ENCODE assay signal across 8 mouse cellular contexts in genomic region chr5:64505227-64505834, GRCm38 (mm10).
DNase-seq lines count a peak whose midpoint lies in the region; ATAC-seq lines count a peak whose summit lies in the region.

No protein-coding gene starts in this region.

- no peak for DNase-seq in frontal cortex, postnatal 36 days (ENCODE audit: low spot score in 2 of 2)
- peak; percentile 36 to 37 for DNase-seq in gastrocnemius, adult 8-10 months (ENCODE audit: low spot score in 2 of 2)
- DNase-seq in induced T-regulatory cell, adult 2 months (ENCODE audit: low read depth): peak; percentile 85
- DNase-seq in neural tube, embryonic 10.5 days (ENCODE audit: extremely low spot score, low spot score): peak; percentile 72
- DNase-seq in thymus, postnatal 14 days: peak; percentile 87

- H3K4me2 ChIP-seq in liver, embryonic 15.5 days: peak overlapping the region; percentile 83

- ATAC-seq in frontal cortex, adult (ENCODE audit: low TSS enrichment): peak; percentile 27
- ATAC-seq in liver, embryonic 15.5 days (ENCODE audit: insufficient read depth): peak; percentile 93

- H3K36me3 ChIP-seq in liver, embryonic 15.5 days (replicated peaks): no peaks in the 10 kb centered on the region

- 0% methylated on average over 17 of the region's 17 CpGs for WGBS in liver, embryonic 15.5 days (ENCODE audit: insufficient replicate concordance)

- H3K27ac ChIP-seq in brown adipose tissue, adult 24 weeks (replicated peaks; ENCODE audit: low read depth, low read length): peak overlapping the region; percentile 86
- peak overlapping the region; percentile 94 for H3K27ac ChIP-seq in liver, embryonic 15.5 days (replicated peaks)

- peak overlapping the region; percentile 54 for H3K4me3 ChIP-seq in brown adipose tissue, adult 24 weeks (ENCODE audit: insufficient read depth, low read depth, low read length)
- peak overlapping the region; percentile 59 for H3K4me3 ChIP-seq in liver, embryonic 15.5 days (replicated peaks)

- H3K9ac ChIP-seq in liver, embryonic 15.5 days: peak overlapping the region; percentile 59

- H3K27me3 ChIP-seq in liver, embryonic 15.5 days: no peaks in the 10 kb centered on the region

- H3K9me3 ChIP-seq in liver, embryonic 15.5 days (replicated peaks): no peaks in the 10 kb centered on the region

- H3K4me1 ChIP-seq in brown adipose tissue, adult 24 weeks (ENCODE audit: control insufficient read depth, insufficient read depth, insufficient read length, low read length): peaks cover 5% of the 10 kb centered on the region
- peaks cover 76% of the 10 kb centered on the region for H3K4me1 ChIP-seq in liver, embryonic 15.5 days (replicated peaks)

Comparison
In these comparisons a context has a peak if more than half of its experiments do, and no peak if none do; other contexts are left out.
1. DNase-seq: peak in gastrocnemius, adult 8-10 months (2 of 2), induced T-regulatory cell, adult 2 months (single experiment), neural tube, embryonic 10.5 days (single experiment) and thymus, postnatal 14 days (single experiment); none in frontal cortex, postnatal 36 days (0 of 2).